Mouse (Mus musculus): Measurements from ENCODE around the gene Arhgef28.

Gene Arhgef28

DNA sequence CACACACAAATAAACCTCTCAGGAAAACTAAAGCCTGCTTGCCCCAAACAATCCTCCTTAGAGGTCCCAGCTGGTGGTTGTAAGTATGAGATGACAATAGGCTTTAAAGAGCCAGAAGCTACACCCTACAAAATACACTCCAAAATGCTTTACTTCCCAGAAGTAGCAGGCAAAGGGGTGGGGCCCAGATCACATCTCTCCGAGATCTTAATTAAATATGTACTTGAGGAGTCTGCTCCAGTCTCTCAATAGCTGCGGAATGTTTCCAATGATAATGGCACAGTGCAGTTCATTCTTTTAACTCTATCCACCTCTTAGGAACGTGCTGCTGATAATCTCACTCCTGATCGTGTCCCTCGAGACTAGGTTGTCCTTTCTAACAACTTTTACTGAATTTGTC lies 240.2 kb downstream of the Arhgef28 start:
- no peak for DNase-seq (ENCODE audit: low read depth, low spot score)

GRCm38 (mm10) chr13:97964892-97965424 lies 241.3 kb downstream of the Arhgef28 start:
- DNase-seq (ENCODE audit: low read depth, low spot score): no peak

DNA sequence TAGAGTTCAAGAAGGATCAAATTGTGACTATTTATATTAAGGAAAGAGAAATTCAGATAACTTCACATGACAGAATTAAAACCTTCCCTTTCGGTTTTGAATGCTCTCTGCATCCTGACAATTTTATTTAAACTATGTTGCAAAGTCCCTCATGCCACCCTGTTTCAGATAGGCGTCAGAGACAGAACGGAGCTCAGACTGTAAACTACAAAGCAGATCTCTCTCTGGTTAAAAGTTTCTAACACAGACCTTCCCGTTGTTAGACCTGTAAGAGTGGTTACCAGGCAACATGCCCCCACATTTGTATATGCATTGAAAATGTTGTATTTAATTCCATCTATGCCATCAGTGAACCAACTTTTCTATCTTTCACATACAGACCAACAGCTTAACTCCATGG lies 246.1 kb downstream of the Arhgef28 start:
- DNase-seq (ENCODE audit: low read depth, low spot score): no peak

DNA sequence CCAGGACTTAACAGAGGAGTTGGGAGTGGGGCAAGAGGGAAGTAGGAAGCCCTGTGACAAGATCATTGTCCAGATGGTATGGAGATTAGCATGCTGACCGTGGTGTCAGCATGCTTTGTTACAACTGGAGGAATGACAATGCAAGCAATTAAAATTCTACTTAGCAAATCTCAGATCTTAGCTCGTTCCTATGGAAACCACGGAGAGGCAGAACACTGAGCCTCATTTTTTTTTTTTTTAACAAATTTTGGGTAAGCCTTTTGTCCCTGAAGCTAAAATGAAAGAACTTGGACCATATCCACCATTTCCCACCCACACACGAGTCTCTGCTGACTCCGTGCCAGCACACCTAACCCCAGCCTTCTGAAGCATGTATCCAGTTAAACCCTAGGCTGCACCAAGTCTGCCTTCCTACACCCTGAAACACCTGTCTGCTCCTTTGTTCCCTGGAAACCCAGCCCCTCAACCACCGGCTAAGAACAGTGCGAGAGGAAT lies 246.8 kb downstream of the Arhgef28 start:
- DNase-seq (ENCODE audit: low read depth, low spot score): no peak

DNA sequence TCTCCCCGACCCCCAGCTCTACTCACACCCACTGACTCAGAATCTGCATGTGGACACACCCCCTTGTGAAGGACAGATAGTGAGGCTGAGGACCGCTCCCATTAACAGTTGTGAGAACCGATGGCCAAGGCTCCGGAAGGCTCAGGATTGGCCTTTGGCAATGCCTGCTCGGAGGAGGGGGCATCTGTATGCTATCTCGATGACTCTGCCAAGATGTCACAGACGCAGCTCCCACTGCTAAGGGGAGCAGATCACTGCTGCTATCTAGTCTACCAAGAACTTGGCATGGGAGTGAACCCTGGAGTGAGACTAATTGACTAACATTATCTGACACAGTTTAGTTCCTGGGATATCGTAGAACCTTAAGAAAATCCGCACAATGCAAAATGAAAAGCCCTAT lies 250.5 kb downstream of the Arhgef28 start:
- DNase-seq (ENCODE audit: low read depth, low spot score): no peak

- DNase-seq (ENCODE audit: low read depth, low spot score): no peak
These were observed 251.2 kb downstream of the Arhgef28 start for GRCm38 (mm10) chr13:97954956-97955496.

- no peak for DNase-seq (ENCODE audit: low read depth, low spot score)
These were observed 252.2 kb downstream of the Arhgef28 start for GRCm38 (mm10) chr13:97954051-97954450.

GRCm38 (mm10) chr13:97953526-97953925 lies 252.7 kb downstream of the Arhgef28 start:
- DNase-seq (ENCODE audit: low read depth, low spot score): no peak

DNA sequence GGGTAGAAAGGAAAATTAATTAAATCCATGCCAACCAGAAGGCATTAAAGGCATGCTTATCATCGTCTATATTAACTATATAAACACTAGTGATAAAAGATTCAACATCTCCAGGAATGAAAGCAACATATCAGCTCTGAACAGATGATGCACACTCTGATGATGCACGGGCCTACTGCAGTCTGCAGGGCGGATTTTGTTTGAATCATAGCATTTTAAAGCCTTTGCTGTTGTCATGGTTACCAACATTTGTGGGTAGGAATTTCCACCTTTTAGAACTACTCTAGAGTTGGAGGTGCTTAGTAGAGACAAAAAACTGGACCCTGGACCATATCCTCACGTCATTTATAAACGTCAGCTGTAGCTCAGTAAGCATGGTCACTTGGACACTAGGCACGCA lies 257.4 kb downstream of the Arhgef28 start:
- DNase-seq (ENCODE audit: low read depth, low spot score): no peak

- DNase-seq (ENCODE audit: low read depth, low spot score): no peak
These were observed 258.6 kb downstream of the Arhgef28 start for GRCm38 (mm10) chr13:97947598-97947997.

DNA sequence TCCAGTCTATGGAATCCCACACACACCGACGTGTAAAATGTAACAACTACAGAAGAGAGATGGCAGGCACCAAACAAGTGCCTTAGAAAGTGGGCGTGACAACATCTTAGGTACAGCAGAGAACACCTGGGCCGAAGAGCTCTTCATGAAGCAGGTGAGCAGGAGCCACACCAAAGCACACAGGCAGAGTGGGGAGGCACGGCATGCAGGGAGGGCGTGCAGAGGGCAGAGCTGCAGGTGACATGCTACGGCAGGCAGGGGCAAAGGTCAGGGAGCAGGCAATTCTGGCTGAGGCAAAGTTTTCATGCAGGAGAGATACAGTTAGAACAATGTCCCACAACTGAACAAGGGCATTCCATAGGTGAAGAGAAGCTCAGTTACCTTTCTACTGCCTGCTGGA lies 259.8 kb downstream of the Arhgef28 start:
- no peak for DNase-seq (ENCODE audit: low read depth, low spot score)

DNA sequence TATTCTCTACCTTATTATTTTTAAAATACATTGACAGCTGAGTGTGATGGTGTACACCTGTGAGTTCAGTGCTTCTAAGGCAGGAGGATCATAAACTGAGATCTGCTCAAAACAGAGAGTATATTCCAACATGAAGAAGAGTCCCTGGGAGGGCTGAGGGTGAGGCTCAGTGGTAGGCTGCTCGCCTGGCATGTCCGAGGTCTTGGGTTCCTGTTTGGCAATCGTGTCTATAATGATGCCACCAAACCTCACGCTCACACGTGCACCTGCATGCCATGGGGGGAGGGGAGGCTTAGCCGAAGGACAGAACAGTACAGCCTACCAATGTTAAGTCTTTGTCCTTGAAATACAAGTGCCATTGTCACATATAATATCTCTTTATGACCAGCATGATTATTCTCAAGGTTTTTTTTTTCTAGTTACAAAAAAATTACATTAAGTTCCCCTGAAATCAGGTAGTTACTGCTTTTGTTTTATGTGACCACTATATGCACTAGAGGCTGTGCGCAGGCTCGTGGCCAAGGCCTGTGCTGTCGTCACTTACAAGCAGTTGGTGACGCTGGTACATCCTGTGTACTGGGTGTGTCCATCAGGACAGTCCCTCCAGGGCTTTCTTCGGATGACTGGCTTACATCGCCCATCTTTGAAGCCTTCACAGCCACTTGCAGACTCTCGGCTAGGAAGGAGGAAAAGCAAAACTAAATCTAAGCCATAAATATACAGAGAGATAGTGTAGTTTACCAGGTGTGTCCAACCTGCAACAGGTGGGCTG lies 264.1 kb downstream of the Arhgef28 start:
- DNase-seq (ENCODE audit: low read depth, low spot score): no peak

GRCm38 (mm10) chr13:97941099-97941498 lies 265.1 kb downstream of the Arhgef28 start:
- no peak for DNase-seq (ENCODE audit: low read depth, low spot score)

GRCm38 (mm10) chr13:97939433-97940160 lies 266.6 kb downstream of the Arhgef28 start:
- no peak for DNase-seq (ENCODE audit: low read depth, low spot score)

GRCm38 (mm10) chr13:97938596-97939297 lies 267.5 kb downstream of the Arhgef28 start:
- peak; percentile 70 for DNase-seq (ENCODE audit: low read depth, low spot score)

GRCm38 (mm10) chr13:97937919-97938318 lies 268.3 kb downstream of the Arhgef28 start:
- peak; percentile 40 for DNase-seq (ENCODE audit: low read depth, low spot score)

DNA sequence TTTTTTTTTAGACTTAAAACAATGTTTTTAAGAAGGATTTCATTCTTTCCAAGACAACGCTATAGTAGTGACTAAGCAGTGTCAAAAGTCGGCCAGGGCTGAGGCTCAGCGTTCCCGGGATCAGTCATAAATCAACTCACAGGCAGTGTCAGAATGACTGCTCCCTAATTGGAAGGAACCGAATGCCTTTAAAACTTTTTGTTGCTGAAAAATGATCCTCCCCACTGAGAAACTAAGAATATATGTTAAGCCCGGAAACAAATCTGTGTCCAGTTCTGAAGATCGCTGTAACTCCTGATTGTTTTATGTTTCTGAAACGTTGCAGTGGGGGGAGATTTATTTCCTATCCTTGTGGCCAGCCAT lies 278.1 kb downstream of the Arhgef28 start:
- DNase-seq (ENCODE audit: low read depth, low spot score): no peak

DNA sequence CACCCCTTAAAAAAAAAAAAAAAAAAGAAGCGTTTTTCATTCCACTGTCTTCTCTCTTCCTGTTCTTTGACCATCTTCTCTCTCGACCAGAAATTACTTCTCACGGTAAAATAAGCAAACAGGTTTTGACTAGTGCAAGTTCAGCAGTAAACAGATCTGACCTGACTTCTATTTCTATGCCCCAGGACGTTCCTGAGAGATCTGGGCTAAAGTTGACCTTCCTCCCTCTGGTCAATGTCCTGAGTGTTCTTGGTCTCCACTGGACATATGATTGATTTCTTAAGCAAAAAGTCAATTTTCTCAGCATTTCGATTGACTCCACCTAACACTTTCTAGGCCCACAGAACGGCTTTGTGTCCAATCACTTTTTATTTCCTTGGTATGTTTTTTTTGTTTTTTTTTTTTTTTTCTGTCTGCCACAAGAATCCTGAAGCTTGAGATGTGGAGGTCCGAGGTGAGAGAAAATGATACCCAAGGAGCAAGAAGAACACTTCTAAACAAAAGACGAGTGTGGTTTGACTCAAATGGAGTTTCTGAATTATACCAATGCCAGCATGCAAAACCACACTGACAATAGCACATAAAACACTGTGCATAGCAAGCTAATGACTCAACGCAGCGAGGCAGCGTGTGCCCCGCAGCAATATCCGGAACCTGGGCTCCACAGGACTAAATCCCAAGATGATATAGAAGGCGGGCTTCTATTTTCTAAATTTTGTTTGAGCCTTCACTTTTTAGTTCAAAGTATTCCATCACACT lies 278.7 kb downstream of the Arhgef28 start:
- DNase-seq (ENCODE audit: low read depth, low spot score): no peak

DNA sequence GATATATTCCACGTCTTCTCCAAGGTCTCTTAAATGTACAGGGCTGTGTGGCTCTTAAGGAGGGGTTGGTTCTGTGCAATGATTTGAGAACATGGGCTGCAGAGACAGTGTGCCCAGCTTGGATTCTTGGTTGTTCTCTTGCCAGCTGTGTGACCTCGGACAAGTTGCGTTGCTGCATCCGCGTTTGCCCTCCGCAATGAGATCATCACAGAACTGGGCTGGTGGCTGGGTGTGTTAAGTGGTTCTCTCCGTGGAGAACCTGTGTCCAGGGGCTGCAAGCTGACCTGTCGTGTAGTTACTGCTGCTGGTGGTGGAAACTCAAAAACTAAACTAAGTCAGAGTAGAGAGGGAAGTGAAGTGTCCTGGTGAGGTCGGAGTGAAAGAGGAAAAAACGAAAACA lies 279.9 kb downstream of the Arhgef28 start:
- no peak for DNase-seq (ENCODE audit: low read depth, low spot score)

DNA sequence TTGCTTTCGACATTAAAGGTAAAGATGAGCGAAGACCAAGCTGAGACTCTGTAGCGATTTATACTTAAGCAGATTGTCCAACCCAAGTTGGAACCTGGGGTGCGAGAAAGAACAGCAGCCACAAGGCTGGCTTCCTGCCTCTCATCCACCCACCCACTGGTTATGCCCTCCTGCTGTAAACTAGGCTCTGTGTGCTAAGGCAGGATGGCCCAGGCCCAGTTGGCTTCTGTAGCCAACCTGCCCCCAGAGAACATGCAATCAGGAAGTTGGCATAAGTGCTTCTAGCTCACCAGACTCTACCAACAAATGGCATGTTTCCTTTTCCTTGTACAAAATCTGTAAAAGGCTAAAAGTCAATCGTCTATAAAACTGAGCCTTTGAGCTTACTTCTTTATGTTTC lies 283.2 kb downstream of the Arhgef28 start:
- no peak for DNase-seq (ENCODE audit: low read depth, low spot score)

- DNase-seq (ENCODE audit: low read depth, low spot score): no peak
These were observed 286.6 kb downstream of the Arhgef28 start for GRCm38 (mm10) chr13:97919590-97919989.

All from retina, postnatal 7 days (tissue).